Mouse (Mus musculus) lung, embryonic 14.5 days (tissue): ENCODE measurements at regions not wholly inside any gene's neighbourhood (a gene's known extent, or its start where the extent isn't known, plus 50 kb on each side); places are given as distances from the start of the nearest gene placed in this dataset.

ENCODE experiments used
- ATAC-seq: fragments of 200-750 bp; cut with Nextera tagmentation; 2 replicates; pipeline ENCODE4 v1.8.0; 2017; ENCODE audit warnings: mild to moderate bottlenecking, moderate TSS enrichment, moderate library complexity; ENCODE audit not compliant: insufficient read depth
- DNase-seq: peaks from one replicate; pipeline ENCODE4 v3.0.0-alpha.2; 2015
- H3K27ac ChIP-seq: fragments of 300-500 bp; sonication (generic); 2 replicates; pipeline ENCODE4 v1.5.1; 2014; ENCODE audit warnings: low read depth, mild to moderate bottlenecking, moderate library complexity
- H3K27me3 ChIP-seq: fragments of 300-500 bp; sonication (generic); 2 replicates; pipeline ENCODE4 v1.6.1; 2014; ENCODE audit warnings: low read length, control low read depth; ENCODE audit not compliant: insufficient read depth
- H3K36me3 ChIP-seq: fragments of 300-500 bp; sonication (generic); 2 replicates; pipeline ENCODE4 v1.6.1; 2014; ENCODE audit warnings: control low read depth; ENCODE audit not compliant: insufficient read depth
- H3K4me1 ChIP-seq: fragments of 300-500 bp; sonication (generic); 2 replicates; pipeline ENCODE4 v1.6.1; 2014; ENCODE audit warnings: antibody characterized with exemption, control low read depth; ENCODE audit not compliant: insufficient read depth
- H3K4me2 ChIP-seq: fragments of 300-500 bp; sonication (generic); 2 replicates; pipeline ENCODE4 v1.6.1; 2014; ENCODE audit warnings: mild to moderate bottlenecking
- H3K4me3 ChIP-seq: fragments of 300-500 bp; sonication (generic); 2 replicates; pipeline ENCODE4 v1.5.1; 2014; ENCODE audit warnings: low read depth, low read length
- H3K9ac ChIP-seq: fragments of 300-500 bp; sonication (generic); 2 replicates; pipeline ENCODE4 v1.6.1; 2014
- H3K9me3 ChIP-seq: fragments of 300-500 bp; sonication (generic); 2 replicates; pipeline ENCODE4 v1.6.1; 2016; ENCODE audit warnings: low read depth, low read length, control low read depth
- CTCF ChIP-seq: IDR thresholded peaks from 2 replicates; pipeline ENCODE4 v1.5.1; 2016; ENCODE audit warnings: antibody characterized with exemption, low read depth
- WGBS: fragments of 180-500 bp; shearing (Covaris S2); extraction: QIAGEN DNeasy Blood & Tissue Kit; methylation state at CpG from one replicate; pipeline ENCODE4 v1.1.7; 2014; 5-methylcytosine and 5-hydroxymethylcytosine counted together

GRCm38 (mm10) chr10:83944897-83945296 lies 222.2 kb downstream of the 1500009L16Rik start:
- no peak for TF ChIP-seq CTCF
- Histone ChIP-seq H3K4me3 (no peak overlapping the region), H3K27me3 (no peaks in the 10 kb centered on the region), H3K9ac (no peak overlapping the region), H3K27ac (no peak overlapping the region), H3K4me1 (no peaks in the 10 kb centered on the region), H3K36me3 (no peaks in the 10 kb centered on the region), H3K4me2 (no peak overlapping the region), H3K9me3 (no peaks in the 10 kb centered on the region)
- 89% methylated on average over 10 of the region's 10 CpGs for WGBS
- DNase-seq (no peak), ATAC-seq (no peak)

DNA sequence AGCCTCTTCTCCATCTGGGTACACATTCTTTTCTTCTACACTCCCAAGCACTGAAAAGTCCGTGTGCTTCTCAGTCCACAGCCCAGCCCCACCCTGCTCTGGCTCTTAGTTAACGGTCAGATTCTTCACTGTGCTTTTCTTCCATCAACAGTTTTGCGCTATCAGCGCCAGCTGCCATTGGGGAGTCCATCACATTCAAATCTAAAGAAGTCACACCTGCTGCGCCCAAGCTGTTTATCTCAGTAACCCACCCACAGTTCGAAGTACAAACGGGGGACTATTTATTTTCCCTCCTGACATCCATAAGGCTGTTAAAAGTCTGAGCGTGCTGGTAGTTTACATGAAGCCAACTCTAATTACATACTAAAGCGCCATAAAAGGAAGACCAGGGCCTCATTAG lies 222.8 kb downstream of the 1500009L16Rik start:
- no peak overlapping the region for H3K4me3 ChIP-seq
- H3K4me2 ChIP-seq = no peak overlapping the region
- no peaks in the 10 kb centered on the region for H3K27me3 ChIP-seq
- TF ChIP-seq CTCF = no peak
- H3K27ac ChIP-seq = no peak overlapping the region
- ATAC-seq = 0 out of 2 replicates have a peak, but pooled peaks have one; percentile 44
- H3K36me3 ChIP-seq = no peaks in the 10 kb centered on the region
- no peak overlapping the region for H3K9ac ChIP-seq
- no peak for DNase-seq
- 36% methylated on average over 9 of the region's 9 CpGs for WGBS
- no peaks in the 10 kb centered on the region for H3K4me1 ChIP-seq
- no peaks in the 10 kb centered on the region for H3K9me3 ChIP-seq

DNA sequence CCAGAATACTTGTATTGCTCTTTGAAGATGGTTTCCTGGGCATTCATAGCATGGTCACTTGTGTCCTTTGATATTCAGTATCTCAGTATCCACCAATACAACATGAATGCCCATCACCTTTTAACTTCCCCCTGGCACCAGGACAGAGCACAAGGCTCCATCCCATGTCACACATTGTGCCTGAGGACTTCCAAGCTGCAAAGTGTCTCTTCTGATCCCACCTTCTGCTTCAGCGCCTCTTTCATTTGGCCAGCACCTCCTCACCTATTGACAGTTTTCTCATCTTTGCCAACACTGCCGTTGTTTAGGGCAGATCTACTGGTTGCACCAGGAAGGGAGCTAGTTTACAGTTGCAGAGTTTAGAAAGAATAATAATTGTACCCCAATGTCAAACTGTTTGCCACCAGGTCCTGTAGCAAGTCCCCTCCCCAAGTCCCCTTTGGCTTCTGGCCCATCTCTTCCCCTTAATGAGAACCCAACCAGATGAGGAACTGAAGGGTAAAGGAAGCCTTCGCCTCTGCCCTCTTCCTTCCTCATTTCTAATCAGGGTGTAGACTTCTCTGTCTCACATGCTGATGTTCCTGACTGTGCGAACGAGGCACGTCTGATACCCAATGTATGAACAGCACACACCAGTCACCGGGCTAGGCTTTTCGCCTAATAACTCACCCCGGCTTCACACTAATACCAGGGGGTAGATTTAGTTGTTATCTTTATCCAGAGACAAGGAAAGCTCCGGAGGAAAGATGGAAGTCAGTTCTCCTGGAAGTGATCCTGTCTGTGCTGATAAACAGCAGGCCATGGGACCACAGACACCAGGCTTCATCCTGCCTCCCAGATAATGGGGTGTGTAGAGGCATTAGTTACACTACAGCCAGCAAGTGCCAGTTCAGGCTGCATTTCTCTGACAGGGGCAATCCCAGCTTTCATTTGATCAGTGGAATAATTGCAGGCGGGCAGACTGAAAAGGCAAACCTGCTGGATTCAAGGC lies 223.8 kb downstream of the 1500009L16Rik start:
- 52% methylated on average over 11 of the region's 11 CpGs for WGBS
- no peak for TF ChIP-seq CTCF
- H3K27me3 ChIP-seq = no peaks in the 10 kb centered on the region
- no peaks in the 10 kb centered on the region for H3K4me1 ChIP-seq
- H3K4me3 ChIP-seq = no peak overlapping the region
- no peaks in the 10 kb centered on the region for H3K9me3 ChIP-seq
- no peaks in the 10 kb centered on the region for H3K36me3 ChIP-seq
- H3K9ac ChIP-seq = no peak overlapping the region
- ATAC-seq = no peak
- no peak for DNase-seq
- no peak overlapping the region for H3K27ac ChIP-seq
- no peak overlapping the region for H3K4me2 ChIP-seq

DNA sequence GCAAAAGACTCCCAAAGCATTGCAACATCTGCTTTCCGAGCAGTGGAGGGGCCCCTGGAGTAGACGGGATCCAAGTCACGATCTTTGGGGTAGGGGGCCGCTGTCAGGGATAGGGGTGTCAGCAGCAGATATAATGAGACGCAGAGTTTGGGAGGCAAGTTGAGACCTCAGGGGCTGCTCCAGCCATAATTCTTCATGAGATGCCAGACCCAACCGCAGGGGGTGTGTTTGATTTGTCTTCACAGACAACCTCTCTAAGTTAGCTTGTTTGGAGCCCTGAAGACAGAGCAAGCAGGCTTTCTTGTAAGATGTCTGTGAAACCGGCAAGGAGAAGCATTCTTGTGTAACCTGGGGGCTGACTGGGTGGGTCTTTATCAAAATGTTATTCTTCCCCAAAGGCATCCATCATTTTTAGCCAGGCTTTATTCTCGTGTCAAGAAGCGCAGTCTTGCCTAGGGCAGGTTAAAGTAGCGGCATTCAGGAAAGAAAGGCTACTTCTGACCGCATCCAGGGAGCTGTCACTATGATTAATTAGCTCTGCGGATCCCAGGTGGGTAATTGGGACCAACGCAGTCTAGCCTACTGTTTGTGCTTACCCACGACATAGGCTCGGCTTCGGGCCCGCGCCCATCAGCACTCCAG lies 234.6 kb downstream of the 1500009L16Rik start:
- H3K27ac ChIP-seq = no peak overlapping the region
- 17% methylated on average over 18 of the region's 18 CpGs for WGBS
- no peaks in the 10 kb centered on the region for H3K4me1 ChIP-seq
- no peak overlapping the region for H3K4me3 ChIP-seq
- H3K9ac ChIP-seq = no peak overlapping the region
- H3K27me3 ChIP-seq = no peaks in the 10 kb centered on the region
- no peak overlapping the region for H3K4me2 ChIP-seq
- no peaks in the 10 kb centered on the region for H3K9me3 ChIP-seq
- no peaks in the 10 kb centered on the region for H3K36me3 ChIP-seq
- DNase-seq (no peak), ATAC-seq (peak; percentile 31; the same call in 1 of the 2 replicates)
- no peak for TF ChIP-seq CTCF

- Histone ChIP-seq H3K4me2 (no peak overlapping the region), H3K27ac (no peak overlapping the region), H3K9ac (no peak overlapping the region), H3K4me3 (no peak overlapping the region), H3K9me3 (no peaks in the 10 kb centered on the region), H3K4me1 (no peaks in the 10 kb centered on the region), H3K27me3 (no peaks in the 10 kb centered on the region), H3K36me3 (no peaks in the 10 kb centered on the region)
- no peak for DNase-seq
- 68% methylated on average over 3 of the region's 3 CpGs for WGBS
- no peak for TF ChIP-seq CTCF
- ATAC-seq = no peak
Measured at GRCm38 (mm10) chr10:83958397-83958796, 235.7 kb downstream of the 1500009L16Rik start.

DNA sequence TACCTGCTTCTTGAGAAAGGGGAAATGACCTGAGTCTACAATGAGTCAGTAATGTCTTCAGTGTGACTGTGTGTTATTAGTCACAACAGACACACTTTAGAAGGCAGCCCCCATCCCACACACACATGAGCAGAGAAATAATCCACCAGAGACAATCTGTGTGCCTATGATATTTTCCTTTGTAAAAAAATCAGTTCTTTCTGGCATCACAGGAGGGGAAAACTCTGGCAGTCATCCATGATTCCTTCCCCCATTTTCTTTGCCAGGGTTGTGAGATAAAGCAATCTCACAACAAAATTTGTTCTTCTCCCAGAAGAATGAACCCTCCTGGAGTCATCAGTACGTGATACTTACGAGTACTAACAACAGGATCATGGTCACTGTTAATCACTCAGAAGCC lies 236.2 kb downstream of the 1500009L16Rik start:
- Histone ChIP-seq H3K9ac (no peak overlapping the region), H3K36me3 (no peaks in the 10 kb centered on the region), H3K4me2 (no peak overlapping the region), H3K4me1 (no peaks in the 10 kb centered on the region), H3K27me3 (no peaks in the 10 kb centered on the region), H3K9me3 (no peaks in the 10 kb centered on the region), H3K4me3 (no peak overlapping the region), H3K27ac (no peak overlapping the region)
- no peak for DNase-seq
- no peak for TF ChIP-seq CTCF
- ATAC-seq = no peak
- 73% methylated on average over 2 of the region's 2 CpGs for WGBS

- no peak for TF ChIP-seq CTCF
- Histone ChIP-seq H3K36me3 (no peaks in the 10 kb centered on the region), H3K27ac (no peak overlapping the region), H3K27me3 (no peaks in the 10 kb centered on the region), H3K4me3 (no peak overlapping the region), H3K4me1 (no peaks in the 10 kb centered on the region), H3K4me2 (no peak overlapping the region), H3K9me3 (no peaks in the 10 kb centered on the region), H3K9ac (no peak overlapping the region)
- no peak for ATAC-seq
- WGBS = 74% methylated on average over 12 of the region's 12 CpGs
- DNase-seq = no peak
Measured at GRCm38 (mm10) chr10:83963232-83963760, 240.6 kb downstream of the 1500009L16Rik start.
